Mouse (Mus musculus) CH12.LX (cell line): ENCODE measurements at regions not wholly inside any gene's neighbourhood (a gene's known extent, or its start where the extent isn't known, plus 50 kb on each side); places are given as distances from the start of the nearest gene placed in this dataset.

Experiments
- DNase-seq: peaks from one replicate; pipeline ENCODE4 v3.0.0-alpha.2; 2013; ENCODE audit errors: extremely low read depth
- H3K27ac ChIP-seq: 2 replicates; pipeline ENCODE4 v1.5.1; 2012; ENCODE audit warnings: low read depth, mild to moderate bottlenecking, control low read depth, moderate library complexity; ENCODE audit not compliant: insufficient read depth
- H3K27me3 ChIP-seq: replicated peaks from 2 replicates; pipeline ENCODE3; 2012; ENCODE audit warnings: inconsistent platforms
- H3K36me3 ChIP-seq, 2 experiments: replicated peaks in 1 of 2; 2 replicates each; pipeline versions ENCODE3 to v1.6.1; 2012; ENCODE audit warnings: inconsistent platforms in 1 of 2, low read length in 1 of 2, mild to moderate bottlenecking in 1 of 2, mixed read lengths in 1 of 2, moderate library complexity in 1 of 2; ENCODE audit not compliant: control insufficient read depth in 1 of 2, insufficient read depth in 1 of 2
- H3K4me1 ChIP-seq, 2 experiments: 2 replicates each; pipeline ENCODE4 v1.6.1; 2012; ENCODE audit warnings: inconsistent platforms in 1 of 2, moderate library complexity in 1 of 2; ENCODE audit not compliant: insufficient read depth in 2 of 2, control insufficient read depth in 1 of 2
- H3K4me2 ChIP-seq: 2 replicates; pipeline ENCODE4 v1.6.1; 2012; ENCODE audit warnings: low read depth, mild to moderate bottlenecking, control low read depth; ENCODE audit not compliant: poor library complexity, insufficient read depth, severe bottlenecking
- H3K4me3 ChIP-seq, 3 experiments: fragments of 150-350 bp in 1 of 3; sonication (generic) in 1 of 3; replicated peaks in 1 of 3; 2 replicates each; pipeline versions ENCODE3 to v1.5.1; 2011 to 2012; ENCODE audit warnings: low read depth in 2 of 3, low read length in 2 of 3, mild to moderate bottlenecking in 2 of 3, moderate library complexity in 2 of 3, control low read depth in 1 of 3, improper control_type of control experiment in 1 of 3, inconsistent platforms in 1 of 3, mixed read lengths in 1 of 3; ENCODE audit not compliant: poor library complexity in 1 of 3
- H3K79me2 ChIP-seq: replicated peaks from 2 replicates; pipeline ENCODE4 v1.6.1; 2012; ENCODE audit warnings: mild to moderate bottlenecking, moderate library complexity; ENCODE audit not compliant: control insufficient read depth, poor library complexity, insufficient read depth, severe bottlenecking; ENCODE audit errors: extremely low read depth
- H3K9ac ChIP-seq: 2 replicates; pipeline ENCODE4 v1.6.1; 2012; ENCODE audit warnings: low read depth, mild to moderate bottlenecking, control low read depth, moderate library complexity; ENCODE audit not compliant: insufficient read depth
- H3K9me3 ChIP-seq: replicated peaks from 2 replicates; pipeline ENCODE3; 2012; ENCODE audit warnings: low read length, inconsistent platforms, mixed read lengths
- BHLHE40 ChIP-seq: IDR thresholded peaks from 2 replicates; pipeline ENCODE4 v1.6.1; 2011; ENCODE audit warnings: mild to moderate bottlenecking, low read depth, low read length, improper control_type of control experiment
- CHD1 ChIP-seq: IDR thresholded peaks from 2 replicates; pipeline ENCODE4 v1.6.1; 2012; ENCODE audit warnings: low read depth, low read length, improper control_type of control experiment, inconsistent platforms
- CHD2 ChIP-seq: IDR thresholded peaks from 2 replicates; pipeline ENCODE4 v1.6.1; 2011; ENCODE audit warnings: low read length, improper control_type of control experiment
- CTCF ChIP-seq, 2 experiments: IDR thresholded peaks in 1 of 2; conservative IDR thresholded peaks in 1 of 2; 2 replicates each; pipeline ENCODE4 v1.5.1; 2011 to 2012; ENCODE audit warnings: low read depth in 2 of 2, low read length in 2 of 2, improper control_type of control experiment in 1 of 2, inconsistent platforms in 1 of 2, mild to moderate bottlenecking in 1 of 2, moderate library complexity in 1 of 2
- E2F4 ChIP-seq: IDR thresholded peaks from 2 replicates; pipeline ENCODE4 v1.6.1; 2011; ENCODE audit warnings: low read depth, low read length, improper control_type of control experiment; ENCODE audit not compliant: insufficient replicate concordance
- EP300 ChIP-seq: IDR thresholded peaks from 2 replicates; pipeline ENCODE4 v1.6.1; 2011; ENCODE audit warnings: low read length, improper control_type of control experiment
- ETS1 ChIP-seq: conservative IDR thresholded peaks from 2 replicates; pipeline ENCODE4 v1.6.1; 2012; ENCODE audit warnings: low read depth, mild to moderate bottlenecking, inconsistent platforms, low read length, improper control_type of control experiment, moderate library complexity
- HCFC1 ChIP-seq: IDR thresholded peaks from 2 replicates; pipeline ENCODE4 v1.6.1; 2012; ENCODE audit warnings: low read depth, mild to moderate bottlenecking, inconsistent platforms, low read length, improper control_type of control experiment
- IRF4 ChIP-seq: IDR thresholded peaks from 2 replicates; pipeline ENCODE4 v1.6.1; 2014; ENCODE audit warnings: low read depth, mild to moderate bottlenecking, inconsistent platforms, low read length, improper control_type of control experiment
- JUND ChIP-seq: conservative IDR thresholded peaks from 2 replicates; pipeline ENCODE4 v1.6.1; 2011; ENCODE audit warnings: low read depth, low read length, improper control_type of control experiment
- MAFK ChIP-seq: IDR thresholded peaks from 2 replicates; pipeline ENCODE4 v1.6.1; 2011; ENCODE audit warnings: low read length, improper control_type of control experiment; ENCODE audit not compliant: insufficient replicate concordance
- MAZ ChIP-seq: IDR thresholded peaks from 2 replicates; pipeline ENCODE4 v1.6.1; 2012; ENCODE audit warnings: low read depth, mild to moderate bottlenecking, inconsistent platforms, low read length, improper control_type of control experiment, moderate library complexity
- MEF2A ChIP-seq: IDR thresholded peaks from 2 replicates; pipeline ENCODE4 v1.6.1; 2014; ENCODE audit warnings: low read depth, mild to moderate bottlenecking, inconsistent platforms, low read length, improper control_type of control experiment, borderline replicate concordance
- MXI1 ChIP-seq: IDR thresholded peaks from 2 replicates; pipeline ENCODE4 v1.6.1; 2011; ENCODE audit warnings: mild to moderate bottlenecking, low read depth, low read length, improper control_type of control experiment
- MYC ChIP-seq: IDR thresholded peaks from 2 replicates; pipeline ENCODE4 v1.6.1; 2011; ENCODE audit warnings: low read depth, mild to moderate bottlenecking, improper control_type of control experiment, low read length
- NELFE ChIP-seq: IDR thresholded peaks from 2 replicates; pipeline ENCODE4 v1.6.1; 2011; ENCODE audit warnings: low read depth, low read length, improper control_type of control experiment
- SMC3 ChIP-seq: IDR thresholded peaks from 2 replicates; pipeline ENCODE4 v1.6.1; 2011; ENCODE audit warnings: low read depth, low read length, improper control_type of control experiment
- USF2 ChIP-seq: conservative IDR thresholded peaks from 2 replicates; pipeline ENCODE4 v1.6.1; 2011; ENCODE audit warnings: low read depth, low read length, improper control_type of control experiment
- dilution Hi-C: fragments of 300-500 bp; cut with MboI; formaldehyde crosslinking; loops from 2 replicates; pipeline ENCODE4 v1.14.3; 2020; ENCODE audit warnings: low sequenced_read_pairs; ENCODE audit not compliant: extremely low pct_unique_long_range_greater_than_20kb, extremely low pct_ligation_motif_present
- in situ Hi-C: fragments of 300-500 bp; cut with MboI; formaldehyde crosslinking; loops from 3 replicates; pipeline ENCODE4 v1.14.3; 2019; ENCODE audit warnings: low sequenced_read_pairs, low pct_ligation_motif_present, low pct_unique_long_range_greater_than_20kb, mixed read lengths

- no peak for TF ChIP-seq HCFC1
- TF ChIP-seq IRF4 = no peak
- no peak for TF ChIP-seq EP300
- no peak for TF ChIP-seq JUND
- TF ChIP-seq MEF2A = no peak
- TF ChIP-seq CHD1 = no peak
- no peak for TF ChIP-seq MAFK
- TF ChIP-seq SMC3 = no peak
- no peak for TF ChIP-seq E2F4
- no peak for TF ChIP-seq MXI1
- no peak for TF ChIP-seq ETS1
- no peak for TF ChIP-seq NELFE
- TF ChIP-seq CHD2 = no peak
- TF ChIP-seq USF2 = no peak
- TF ChIP-seq BHLHE40 = no peak
- no peak for TF ChIP-seq MYC
- H3K9me3 ChIP-seq = no peaks in the 10 kb centered on the region
- no peaks in the 10 kb centered on the region for H3K27me3 ChIP-seq
- H3K36me3 ChIP-seq = no peaks in the 10 kb centered on the region
- H3K27ac ChIP-seq = no peak overlapping the region
- H3K9ac ChIP-seq = no peak overlapping the region
- no peaks in the 10 kb centered on the region for H3K79me2 ChIP-seq
- H3K4me2 ChIP-seq = no peak overlapping the region
- in situ Hi-C loops = no loop called here
- DNase-seq = no peak
- no peaks in the 10 kb centered on the region; a peak in 1 of 4 replicates for H3K4me1 ChIP-seq
- no peak overlapping the region for H3K4me3 ChIP-seq
- dilution Hi-C loops = no loop called here
Measured at GRCm38 (mm10) chr14:15099909-15100308, 296.7 kb downstream of the Nek10 start.

GRCm38 (mm10) chr14:15107795-15108321, 304.6 kb downstream of the Nek10 start:
- no peak for DNase-seq
- Histone ChIP-seq H3K4me2 (no peak overlapping the region), H3K4me1 (no peaks in the 10 kb centered on the region), H3K36me3 (no peaks in the 10 kb centered on the region), H3K9ac (no peak overlapping the region), H3K27me3 (no peaks in the 10 kb centered on the region), H3K27ac (no peak overlapping the region), H3K79me2 (no peaks in the 10 kb centered on the region), H3K4me3 (no peak overlapping the region), H3K9me3 (no peaks in the 10 kb centered on the region)
- no peak for TF ChIP-seq MAZ
- no peak for TF ChIP-seq BHLHE40
- TF ChIP-seq ETS1 = no peak
- no peak for TF ChIP-seq CTCF (conservative IDR thresholded peaks at IDR 0.05 in 1 of 2, IDR thresholded peaks at IDR 0.05 in 1 of 2; ENCODE audit: low read depth in 2 of 2, low read length in 2 of 2)
- dilution Hi-C loops (no loop called here), in situ Hi-C loops (no loop called here)
